Mouse (Mus musculus): ENCODE results near the gene Olfr548-ps1.

Gene Olfr548-ps1

GRCm38 (mm10) chr7:102573174-102573830 is 32.6 kb downstream of the Olfr548-ps1 start:
- no peak for DNase-seq (ENCODE audit: low spot score in 2 of 2)

GRCm38 (mm10) chr7:102575998-102576397 is 35.3 kb downstream of the Olfr548-ps1 start:
- DNase-seq (ENCODE audit: low spot score in 2 of 2): no peak

GRCm38 (mm10) chr7:102591786-102592185 is 51.1 kb downstream of the Olfr548-ps1 start, which contains the start of gene Olfr551:
TSS of gene Olfr551 (minus strand) at chr7:102591886.
- no peak for DNase-seq (ENCODE audit: low spot score in 2 of 2)
